Mouse (Mus musculus) kidney, embryonic 15.5 days (tissue): ENCODE measurements around the gene Fam83e. TPM values are rescaled to one million over a fixed set of nuclear protein-coding genes. Genes with fewer than 3 reads are reported as not detected.
A peak's percentile ranks its signal among the peaks of the same experiment; 100 is the strongest.

Experiments used
- ATAC-seq: fragments of 200-750 bp; cut with Nextera tagmentation; replicated peaks from 2 replicates; pipeline ENCODE4 v1.8.0; 2017; ENCODE audit warnings: moderate TSS enrichment; ENCODE audit not compliant: low FRiP score
- H3K27ac ChIP-seq: fragments of 300-500 bp; sonication (generic); 2 replicates; pipeline ENCODE4 v1.5.1; 2015; ENCODE audit warnings: mild to moderate bottlenecking, inconsistent platforms
- H3K27me3 ChIP-seq: fragments of 300-500 bp; sonication (generic); 2 replicates; pipeline ENCODE4 v1.6.1; 2015; ENCODE audit warnings: inconsistent platforms
- H3K36me3 ChIP-seq: fragments of 300-500 bp; sonication (generic); 2 replicates; pipeline ENCODE4 v1.6.1; 2015; ENCODE audit warnings: inconsistent platforms
- H3K4me1 ChIP-seq: fragments of 300-500 bp; sonication (generic); 2 replicates; pipeline ENCODE4 v1.6.1; 2015; ENCODE audit warnings: inconsistent platforms
- H3K4me2 ChIP-seq: fragments of 300-500 bp; sonication (generic); 2 replicates; pipeline ENCODE4 v1.6.1; 2015; ENCODE audit warnings: moderate library complexity, mild to moderate bottlenecking, inconsistent platforms
- H3K4me3 ChIP-seq: fragments of 300-500 bp; sonication (generic); replicated peaks from 2 replicates; pipeline ENCODE4 v1.5.1; 2015; ENCODE audit warnings: mild to moderate bottlenecking, inconsistent platforms
- H3K9ac ChIP-seq: fragments of 300-500 bp; sonication (generic); 2 replicates; pipeline ENCODE4 v1.6.1; 2015; ENCODE audit warnings: mild to moderate bottlenecking, inconsistent platforms
- H3K9me3 ChIP-seq: fragments of 300-500 bp; sonication (generic); replicated peaks from 2 replicates; pipeline ENCODE4 v1.6.1; 2016; ENCODE audit warnings: inconsistent platforms
- WGBS: fragments of 180-500 bp; shearing (Covaris S2); methylation state at CpG from one replicate; pipeline ENCODE4 v1.1.7; 2015; ENCODE audit warnings: mixed read lengths; 5-methylcytosine and 5-hydroxymethylcytosine counted together
- polyA plus RNA-seq: library from polyadenylated mRNA; unstranded; fragments of >200 nt; fragmentation: Nextera tagmentation; extraction: Ambion mirVana; gene quantifications from 2 replicates; pipeline ENCODE4 v1.2.1, GENCODE M21; 2015

Gene Fam83e
- polyA plus RNA-seq, 1 experiment from 2014 or later, result 1.4 TPM

- H3K4me1 ChIP-seq, result peaks cover 35% of the 10 kb centered on the region
- H3K36me3 ChIP-seq, result no peaks in the 10 kb centered on the region
- no peak overlapping the region for H3K9ac ChIP-seq
- H3K27ac ChIP-seq, result no peak overlapping the region
- no peak overlapping the region for H3K4me3 ChIP-seq
- H3K4me2 ChIP-seq, result no peak overlapping the region
- 32% methylated on average over 11 of the region's 11 CpGs for WGBS
- no peaks in the 10 kb centered on the region for H3K9me3 ChIP-seq
- H3K27me3 ChIP-seq, result 0 out of 2 replicates have a peak, but pooled peaks cover 3% of the 10 kb centered on the region
- ATAC-seq, result no peak
Measured at GRCm38 (mm10) chr7:45689800-45690199, 31.2 kb upstream of the Fam83e start.

- H3K4me1 ChIP-seq, result peaks cover 20% of the 10 kb centered on the region
- H3K27me3 ChIP-seq, result no peaks in the 10 kb centered on the region
- no peak for ATAC-seq
- H3K27ac ChIP-seq, result no peak overlapping the region
- no peak overlapping the region for H3K9ac ChIP-seq
- H3K36me3 ChIP-seq, result no peaks in the 10 kb centered on the region
- no peaks in the 10 kb centered on the region for H3K9me3 ChIP-seq
- H3K4me3 ChIP-seq, result no peak overlapping the region
- WGBS, result 75% methylated on average over 2 of the region's 2 CpGs
- H3K4me2 ChIP-seq, result no peak overlapping the region
Measured at GRCm38 (mm10) chr7:45692364-45692763, 28.6 kb upstream of the Fam83e start.

DNA sequence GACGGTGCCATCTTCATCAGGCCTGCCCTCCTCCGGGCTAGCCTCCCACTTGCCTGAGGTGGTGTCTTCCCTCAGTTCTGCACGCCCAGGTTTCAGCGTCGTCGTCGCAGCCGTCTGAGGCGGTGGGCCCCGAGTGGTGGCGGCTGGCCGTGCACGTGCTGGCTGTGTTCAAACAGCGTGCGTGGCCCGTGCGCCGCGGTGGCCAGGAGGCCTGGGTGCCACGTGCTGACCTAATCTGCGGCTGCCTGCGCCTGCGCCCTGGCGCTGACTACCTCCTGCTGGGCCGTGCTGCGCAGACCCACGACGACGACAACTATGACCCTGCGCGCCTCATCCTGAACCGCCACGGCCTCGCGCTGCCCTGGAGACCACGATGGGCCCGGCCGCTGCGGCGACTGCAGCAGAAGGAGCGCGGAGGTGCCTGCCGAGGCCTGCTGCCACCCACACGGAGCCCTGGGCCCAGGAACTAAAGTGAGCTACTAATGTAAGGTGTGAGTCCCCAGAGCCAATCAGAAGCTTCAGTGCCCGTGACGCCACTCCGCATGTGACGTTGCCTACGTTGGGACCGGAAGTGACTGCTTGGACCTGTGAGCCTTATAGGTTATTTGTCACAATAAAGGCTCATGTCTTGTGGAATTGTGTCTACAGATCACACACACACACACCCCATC is 27.0 kb upstream of the Fam83e start, which contains the start of gene Sec1:
Gene Sec1 (minus strand): TSS at position 482 of the 671 bp plus-strand sequence.
- WGBS, result 93% methylated on average over 50 of the region's 50 CpGs
- H3K4me3 ChIP-seq, result no peak within 1 kb of the TSS
- ATAC-seq, result no peak; the same call in 1 of the 2 replicates

GRCm38 (mm10) chr7:45695098-45695497 is 25.9 kb upstream of the Fam83e start:
- Histone ChIP-seq H3K4me1 (peaks cover 13% of the 10 kb centered on the region), H3K27ac (no peak overlapping the region), H3K36me3 (no peaks in the 10 kb centered on the region), H3K9ac (no peak overlapping the region), H3K9me3 (no peaks in the 10 kb centered on the region), H3K4me3 (no peak overlapping the region), H3K27me3 (peaks cover 23% of the 10 kb centered on the region), H3K4me2 (no peak overlapping the region)
- 14% methylated on average over 6 of the region's 6 CpGs for WGBS
- no peak for ATAC-seq

More for the DNA sequence above, 27.0 kb upstream of the Fam83e start, which contains the start of gene Sec1:
- Histone ChIP-seq H3K4me1 (peaks cover 14% of the 10 kb centered on the region), H3K4me2 (no peak within 1 kb of the TSS), H3K27ac (no peak within 1 kb of the TSS), H3K27me3 (peaks cover 13% of the 10 kb centered on the region), H3K9me3 (no peaks in the 10 kb centered on the region), H3K36me3 (no peaks in the 10 kb centered on the region), H3K9ac (no peak within 1 kb of the TSS)

- ATAC-seq, result no peak
- Histone ChIP-seq H3K4me3 (no peak overlapping the region), H3K9me3 (no peaks in the 10 kb centered on the region), H3K4me2 (no peak overlapping the region), H3K27ac (no peak overlapping the region), H3K9ac (no peak overlapping the region), H3K27me3 (peaks cover 29% of the 10 kb centered on the region), H3K4me1 (peaks cover 25% of the 10 kb centered on the region), H3K36me3 (no peaks in the 10 kb centered on the region)
- WGBS, result 84% methylated on average over 5 of the region's 7 CpGs
Measured at GRCm38 (mm10) chr7:45697894-45698293, 23.1 kb upstream of the Fam83e start.

GRCm38 (mm10) chr7:45699523-45700141 is 21.4 kb upstream of the Fam83e start, which contains the start of gene Car11:
TSS of gene Car11 (plus strand) at chr7:45699843.
- 2% methylated on average over 36 of the region's 36 CpGs for WGBS
- Histone ChIP-seq H3K4me2 (peak within 1 kb of the TSS; percentile 95), H3K27me3 (peaks cover 29% of the 10 kb centered on the region), H3K27ac (no peak within 1 kb of the TSS), H3K36me3 (no peaks in the 10 kb centered on the region), H3K9ac (peak within 1 kb of the TSS; percentile 47), H3K4me3 (peak within 1 kb of the TSS; percentile 50), H3K9me3 (no peaks in the 10 kb centered on the region), H3K4me1 (peaks cover 40% of the 10 kb centered on the region)
- ATAC-seq, result no peak

- H3K4me3 ChIP-seq, result peak overlapping the region; percentile 50
- peak overlapping the region; percentile 47 for H3K9ac ChIP-seq
- H3K4me1 ChIP-seq, result peaks cover 44% of the 10 kb centered on the region
- no peaks in the 10 kb centered on the region for H3K36me3 ChIP-seq
- peaks cover 29% of the 10 kb centered on the region for H3K27me3 ChIP-seq
- under 1% methylated on average over 20 of the region's 20 CpGs for WGBS
- H3K4me2 ChIP-seq, result peak overlapping the region; percentile 95
- 0 out of 2 replicates have a peak overlapping the region, but pooled peaks have one; percentile 64 for H3K27ac ChIP-seq
- peak; percentile 16; the same call in 1 of the 2 replicates for ATAC-seq
- no peaks in the 10 kb centered on the region for H3K9me3 ChIP-seq
Measured at GRCm38 (mm10) chr7:45700301-45701015, 20.6 kb upstream of the Fam83e start.

- no peaks in the 10 kb centered on the region for H3K36me3 ChIP-seq
- H3K4me3 ChIP-seq, result peak overlapping the region; percentile 50
- H3K27ac ChIP-seq, result peak overlapping the region; percentile 64
Measured at GRCm38 (mm10) chr7:45701072-45701471, 19.9 kb upstream of the Fam83e start.

GRCm38 (mm10) chr7:45701607-45702006 is 19.4 kb upstream of the Fam83e start:
- Histone ChIP-seq H3K27me3 (peaks cover 29% of the 10 kb centered on the region), H3K9me3 (no peaks in the 10 kb centered on the region), H3K4me3 (peak overlapping the region; percentile 50; the same call in 1 of the 2 replicates), H3K36me3 (no peaks in the 10 kb centered on the region), H3K4me2 (peak overlapping the region; percentile 95), H3K9ac (0 out of 2 replicates have a peak overlapping the region, but pooled peaks have one; percentile 26), H3K27ac (peak overlapping the region; percentile 64; the same call in 1 of the 2 replicates), H3K4me1 (peaks cover 54% of the 10 kb centered on the region)
- 87% methylated on average over 11 of the region's 11 CpGs for WGBS
- ATAC-seq, result no peak

More at GRCm38 (mm10) chr7:45701072-45701471, 19.9 kb upstream of the Fam83e start:
- Histone ChIP-seq H3K27me3 (peaks cover 29% of the 10 kb centered on the region), H3K9me3 (no peaks in the 10 kb centered on the region), H3K9ac (peak overlapping the region; percentile 26; the same call in 1 of the 2 replicates), H3K4me1 (peaks cover 50% of the 10 kb centered on the region), H3K4me2 (peak overlapping the region; percentile 95)
- ATAC-seq, result no peak
- WGBS, result 25% methylated on average over 11 of the region's 11 CpGs

- H3K27ac ChIP-seq, result no peak overlapping the region
- peaks cover 61% of the 10 kb centered on the region for H3K4me1 ChIP-seq
- H3K4me3 ChIP-seq, result no peak overlapping the region
- no peaks in the 10 kb centered on the region for H3K36me3 ChIP-seq
- no peaks in the 10 kb centered on the region for H3K9me3 ChIP-seq
- no peak overlapping the region for H3K9ac ChIP-seq
- no peak for ATAC-seq
- 87% methylated on average over 11 of the region's 11 CpGs for WGBS
- peaks cover 29% of the 10 kb centered on the region for H3K27me3 ChIP-seq
- H3K4me2 ChIP-seq, result no peak overlapping the region
Measured at GRCm38 (mm10) chr7:45702316-45702715, 18.7 kb upstream of the Fam83e start.

- Histone ChIP-seq H3K9ac (no peak overlapping the region), H3K9me3 (no peaks in the 10 kb centered on the region), H3K4me1 (peaks cover 67% of the 10 kb centered on the region), H3K36me3 (no peaks in the 10 kb centered on the region), H3K4me2 (peak overlapping the region; percentile 9; the same call in 1 of the 2 replicates), H3K27me3 (peaks cover 27% of the 10 kb centered on the region), H3K4me3 (no peak overlapping the region), H3K27ac (no peak overlapping the region)
- ATAC-seq, result no peak
- 91% methylated on average over 17 of the region's 17 CpGs for WGBS
Measured at GRCm38 (mm10) chr7:45702809-45703520, 18.0 kb upstream of the Fam83e start.
